ENCODE assay signal across 20 mouse cellular contexts in the genomic region with DNA sequence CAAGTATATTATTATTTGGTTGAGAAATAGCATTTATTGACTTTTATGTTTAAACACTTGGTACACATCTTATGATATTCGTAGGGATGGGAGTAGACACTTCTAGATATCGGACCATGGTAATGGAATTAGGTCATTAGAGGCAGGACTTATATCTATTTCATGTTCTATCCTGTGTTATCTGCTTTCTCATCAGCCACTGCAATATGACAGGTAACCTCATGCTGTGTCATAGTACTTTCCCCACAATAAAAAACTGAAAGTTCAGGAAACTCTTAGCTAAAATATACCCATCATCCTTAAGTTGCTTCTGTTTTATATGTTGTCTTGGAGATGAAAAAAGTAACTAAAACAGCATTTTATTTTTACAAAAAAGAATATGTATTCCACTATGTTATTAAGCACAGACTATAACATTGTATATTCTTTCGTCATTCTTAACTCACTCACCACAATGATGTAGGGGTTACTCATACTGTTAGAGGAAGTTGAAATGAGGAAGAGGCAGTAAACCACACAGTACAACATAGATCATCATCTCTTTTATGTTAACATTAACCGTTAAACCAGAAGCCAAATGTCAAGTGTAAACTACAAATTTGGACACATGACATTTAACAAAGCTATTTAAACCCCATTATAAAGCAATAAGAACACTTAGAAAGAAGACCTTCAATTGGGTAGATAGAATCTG.
DNase-seq lines count a peak whose midpoint lies in the region; ATAC-seq and TF ChIP-seq lines count a peak whose summit lies in the region.
"Had no signal": no experiment of that assay in that cellular context is flagged by ENCODE, and none has a peak within 500 bp of the region (broad histone marks: within the 10 kb centered on the region; RNA-seq: fewer than 3 reads in every experiment).

No protein-coding gene starts in this region.

- TF ChIP-seq RAD21 in CH12.LX (IDR thresholded peaks at IDR 0.05; ENCODE audit: low read depth, low read length): no peak

- TF ChIP-seq POLR2A in CH12.LX (IDR thresholded peaks at IDR 0.05; ENCODE audit: low read depth, low read length): no peak

- no peak overlapping the region for H3K4me2 ChIP-seq in CH12.LX (ENCODE audit: insufficient read depth, low read depth, poor library complexity, severe bottlenecking)
- no peak overlapping the region for H3K4me2 ChIP-seq in liver, embryonic 15.5 days
- H3K4me2 ChIP-seq: embryonic facial prominence, embryonic 15.5 days; forebrain, embryonic 13.5 days; hindbrain, embryonic 14.5 days had no signal

- peak; percentile 2 for DNase-seq in kidney, adult 9 months
- DNase-seq in kidney, postnatal 14 days: no peak
- peak; percentile 43 for DNase-seq in CH12.LX (ENCODE audit: extremely low read depth)
- DNase-seq in embryo, embryonic 10.5 days (ENCODE audit: low spot score): no peak
- no peak for DNase-seq in adrenal gland, adult 2 months
- DNase-seq: adrenal gland, postnatal 36 days; B cell, adult 2 months; cerebellum, postnatal 36 days; kidney, postnatal 36 days; lung, adult 2 months; thymus, postnatal 25 days had no signal

- H3K79me2 ChIP-seq in CH12.LX (replicated peaks; ENCODE audit: control insufficient read depth, extremely low read depth, insufficient read depth, poor library complexity, severe bottlenecking): no peaks in the 10 kb centered on the region

- peaks cover 0 to 8% of the 10 kb centered on the region in 2 experiments; a peak in 1 of 4 replicates for H3K4me1 ChIP-seq in CH12.LX (ENCODE audit: control insufficient read depth in 1 of 2, insufficient read depth in 2 of 2)
- H3K4me1 ChIP-seq in liver, embryonic 15.5 days (replicated peaks): no peaks in the 10 kb centered on the region
- H3K4me1 ChIP-seq: embryonic facial prominence, embryonic 15.5 days; forebrain, embryonic 13.5 days; limb, embryonic 10.5 days had no signal

- H3K27me3 ChIP-seq in CH12.LX (replicated peaks): no peaks in the 10 kb centered on the region
- H3K27me3 ChIP-seq in liver, embryonic 15.5 days: no peaks in the 10 kb centered on the region
- H3K27me3 ChIP-seq: embryonic facial prominence, embryonic 15.5 days; forebrain, embryonic 13.5 days had no signal

- H3K27ac ChIP-seq in CH12.LX (ENCODE audit: insufficient read depth, low read depth): no peak overlapping the region
- H3K27ac ChIP-seq in liver, embryonic 15.5 days (replicated peaks): no peak overlapping the region
- H3K27ac ChIP-seq: embryonic facial prominence, embryonic 15.5 days; forebrain, embryonic 13.5 days; hindbrain, embryonic 14.5 days; limb, embryonic 10.5 days; stomach, postnatal 0 days had no signal

- H3K9me3 ChIP-seq in CH12.LX (replicated peaks; ENCODE audit: low read length): no peaks in the 10 kb centered on the region
- no peaks in the 10 kb centered on the region for H3K9me3 ChIP-seq in liver, embryonic 15.5 days (replicated peaks)
- H3K9me3 ChIP-seq: embryonic facial prominence, embryonic 15.5 days; forebrain, embryonic 13.5 days; limb, embryonic 10.5 days had no signal

- peak; percentile 42; the same call in 1 of the 2 replicates for ATAC-seq in liver, embryonic 15.5 days (ENCODE audit: insufficient read depth)
- peak; percentile 98 for ATAC-seq in neutrophil, adult 5-6 weeks (ENCODE audit: extremely low read depth, insufficient number of reproducible peaks, low FRiP score, poor library complexity, severe bottlenecking)
- ATAC-seq: forebrain, embryonic 13.5 days; intestine, postnatal 0 days had no signal

- no peaks in the 10 kb centered on the region for H3K36me3 ChIP-seq in CH12.LX (replicated peaks in 1 of 2; ENCODE audit: control insufficient read depth in 1 of 2, insufficient read depth in 1 of 2, low read length in 1 of 2)
- H3K36me3 ChIP-seq in liver, embryonic 15.5 days (replicated peaks): no peaks in the 10 kb centered on the region
- H3K36me3 ChIP-seq: embryonic facial prominence, embryonic 15.5 days; limb, embryonic 10.5 days had no signal

- H3K4me3 ChIP-seq in CH12.LX (replicated peaks in 1 of 3; ENCODE audit: low read depth in 2 of 3, low read length in 2 of 3, poor library complexity in 1 of 3): no peak overlapping the region
- H3K4me3 ChIP-seq in liver, embryonic 15.5 days (replicated peaks): no peak overlapping the region
- H3K4me3 ChIP-seq: embryonic facial prominence, embryonic 15.5 days; forebrain, embryonic 13.5 days; limb, embryonic 10.5 days; myocyte had no signal

- dilution Hi-C loops in CH12.LX (cut with MboI; ENCODE audit: extremely low pct_ligation_motif_present, extremely low pct_unique_long_range_greater_than_20kb, low sequenced_read_pairs): no loop called here

- no peak for TF ChIP-seq CTCF in CH12.LX (conservative IDR thresholded peaks at IDR 0.05 in 1 of 2, IDR thresholded peaks at IDR 0.05 in 1 of 2; ENCODE audit: low read depth in 2 of 2, low read length in 2 of 2)

- TF ChIP-seq EP300 in CH12.LX (IDR thresholded peaks at IDR 0.05; ENCODE audit: low read length): peak; percentile 68

- 41% methylated on average over 4 of the region's 4 CpGs for WGBS in liver, embryonic 15.5 days (ENCODE audit: insufficient replicate concordance)

- in situ Hi-C loops in CH12.LX (cut with MboI; ENCODE audit: low pct_ligation_motif_present, low pct_unique_long_range_greater_than_20kb, low sequenced_read_pairs): no loop called here

- H3K9ac ChIP-seq in CH12.LX (ENCODE audit: insufficient read depth, low read depth): no peak overlapping the region
- no peak overlapping the region for H3K9ac ChIP-seq in liver, embryonic 15.5 days
- H3K9ac ChIP-seq: embryonic facial prominence, embryonic 15.5 days; forebrain, embryonic 13.5 days; hindbrain, embryonic 14.5 days had no signal

TF ChIP-seq in CH12.LX, 34 proteins besides CTCF, POLR2A, EP300 and RAD21:
- TF ChIP-seq KAT2A (IDR thresholded peaks at IDR 0.05; ENCODE audit: insufficient replicate concordance, low read length) (no peak), JUND (conservative IDR thresholded peaks at IDR 0.05; ENCODE audit: low read depth, low read length) (no peak), TCF12 (IDR thresholded peaks at IDR 0.05; ENCODE audit: low read depth, low read length) (no peak), ZMIZ1 (IDR thresholded peaks at IDR 0.05; ENCODE audit: low read depth, low read length) (no peak), ZC3H11A (IDR thresholded peaks at IDR 0.05; ENCODE audit: low read depth, low read length) (no peak), ETS1 (conservative IDR thresholded peaks at IDR 0.05; ENCODE audit: low read depth, low read length) (no peak), ELF1 (IDR thresholded peaks at IDR 0.05; ENCODE audit: low read depth, low read length) (no peak), ZNF384 (IDR thresholded peaks at IDR 0.05; ENCODE audit: low read depth, low read length) (no peak), CHD2 (IDR thresholded peaks at IDR 0.05; ENCODE audit: low read length) (no peak), PAX5 (IDR thresholded peaks at IDR 0.05; ENCODE audit: low read length) (no peak), TBP (conservative IDR thresholded peaks at IDR 0.05; ENCODE audit: low read depth, low read length) (no peak), NELFE (IDR thresholded peaks at IDR 0.05; ENCODE audit: low read depth, low read length) (no peak), MYC (IDR thresholded peaks at IDR 0.05; ENCODE audit: low read depth, low read length) (no peak), CHD1 (IDR thresholded peaks at IDR 0.05; ENCODE audit: low read depth, low read length) (no peak), MXI1 (IDR thresholded peaks at IDR 0.05; ENCODE audit: low read depth, low read length) (no peak)
TF ChIP-seq in CH12.LX: peak in this region for 0.

Comparison
In these comparisons a context has a peak if more than half of its experiments do, and no peak if none do; other contexts are left out.
1. DNase-seq: peak in kidney, adult 9 months (single experiment) and CH12.LX (single experiment); none in kidney, postnatal 14 days (single experiment), embryo, embryonic 10.5 days (single experiment) and adrenal gland, adult 2 months (single experiment).